Comparison of ENCODE assay signal across 29 mouse cellular contexts in the genomic region with DNA sequence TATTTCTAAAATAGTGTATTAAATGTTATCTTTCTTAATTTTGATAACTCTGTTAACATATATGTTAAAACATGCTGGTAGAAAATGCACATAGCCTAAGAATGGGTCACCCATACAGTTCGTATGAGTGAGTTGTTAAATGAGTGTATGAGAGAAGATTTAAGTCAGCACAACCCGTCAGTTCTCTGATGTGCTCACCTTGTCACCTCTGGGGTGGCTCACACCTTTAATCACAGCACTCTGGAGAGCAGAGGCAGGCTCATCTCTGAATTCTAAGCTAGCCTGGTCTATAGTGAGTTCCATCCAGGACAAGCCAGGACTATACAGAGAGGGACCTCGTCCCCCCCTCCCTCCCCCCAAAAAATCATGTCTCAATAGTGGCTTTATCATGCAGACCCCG. TPM values are rescaled to one million over a fixed set of nuclear protein-coding genes. Genes with fewer than 3 reads are reported as not detected.
"Had no signal": no experiment of that assay in that cellular context is flagged by ENCODE, and none has a peak within 500 bp of the region (broad histone marks: within the 10 kb centered on the region; RNA-seq: fewer than 3 reads in every experiment).

No protein-coding gene starts in this region.

- H3K9ac ChIP-seq: forebrain, embryonic 15.5 days; forebrain, postnatal 0 days; heart, embryonic 12.5 days; hindbrain, embryonic 13.5 days; intestine, embryonic 15.5 days; limb, embryonic 12.5 days had no signal

- ATAC-seq: forebrain, embryonic 15.5 days; forebrain, postnatal 0 days; hindbrain, postnatal 0 days; intestine, embryonic 15.5 days; intestine, postnatal 0 days had no signal

- H3K4me3 ChIP-seq: forebrain, embryonic 15.5 days; heart, embryonic 10.5 days; heart, embryonic 12.5 days; hindbrain, embryonic 13.5 days; intestine, embryonic 15.5 days; layer of hippocampus, adult 2 months; left cerebral cortex, adult 2 months; limb, embryonic 10.5 days; limb, embryonic 12.5 days had no signal

- H3K27me3 ChIP-seq: forebrain, embryonic 15.5 days; heart, embryonic 12.5 days; hindbrain, embryonic 13.5 days; intestine, embryonic 15.5 days; limb, embryonic 12.5 days had no signal

- H3K4me2 ChIP-seq: forebrain, embryonic 15.5 days; heart, embryonic 12.5 days; hindbrain, embryonic 13.5 days; intestine, embryonic 15.5 days; limb, embryonic 12.5 days; liver, embryonic 11.5 days had no signal

- H3K4me1 ChIP-seq: forebrain, embryonic 15.5 days; heart, embryonic 10.5 days; heart, embryonic 12.5 days; hindbrain, embryonic 13.5 days; intestine, embryonic 15.5 days; limb, embryonic 10.5 days; limb, embryonic 12.5 days had no signal

- DNase-seq: forebrain, postnatal 0 days; gastrocnemius, postnatal 14 days; gastrocnemius, postnatal 36 days; heart, adult 18-20 months; heart, postnatal 10 days; kidney, adult 18-20 months; kidney, adult 8-10 months; kidney, postnatal 25 days; kidney, postnatal 4 days; liver had no signal

- H3K36me3 ChIP-seq: intestine, embryonic 15.5 days had no signal

- H3K27ac ChIP-seq: forebrain, embryonic 15.5 days; heart, embryonic 10.5 days; hindbrain, embryonic 13.5 days; hindbrain, postnatal 0 days; intestine, embryonic 15.5 days; kidney, postnatal 0 days; layer of hippocampus, adult 2 months; left cerebral cortex, adult 2 months; limb, embryonic 10.5 days; limb, embryonic 12.5 days had no signal

- H3K9me3 ChIP-seq: forebrain, embryonic 15.5 days; heart, embryonic 10.5 days; heart, embryonic 12.5 days; hindbrain, embryonic 13.5 days; intestine, embryonic 15.5 days; limb, embryonic 10.5 days; limb, embryonic 12.5 days had no signal

RNA-seq across cellular contexts. Expression of a gene that starts 58.8 kb away (rescaled TPM):
- total RNA-seq: gastrocnemius, adult 18-20 months; gastrocnemius, postnatal 14 days; gastrocnemius, postnatal 36 days; heart, adult 18-20 months; heart, adult 8-10 months; heart, postnatal 10 days; heart, postnatal 25 days; hematopoietic stem cell, adult 5-6 weeks; hindbrain, postnatal 0 days had no signal
- polyA plus RNA-seq: forebrain, embryonic 15.5 days; forebrain, postnatal 0 days; heart, embryonic 14.5 days; hindbrain, embryonic 13.5 days; hindbrain, postnatal 0 days; inflammation-experienced regulatory T-cells, adult 6 months; intestine, postnatal 0 days; limb, embryonic 12.5 days had no signal
